In genomic region chr3:123313920-123314614, GRCm38 (mm10) we compare ENCODE assay signal across 18 mouse cellular contexts. TPM values are rescaled to one million over a fixed set of nuclear protein-coding genes. Genes with fewer than 3 reads are reported as not detected.
DNase-seq lines count a peak whose midpoint lies in the region; ATAC-seq and TF ChIP-seq lines count a peak whose summit lies in the region.
"Had no signal": no experiment of that assay in that cellular context is flagged by ENCODE, and none has a peak within 500 bp of the region (broad histone marks: within the 10 kb centered on the region; RNA-seq: fewer than 3 reads in every experiment).

No protein-coding gene starts in this region.

- no peak for TF ChIP-seq POLR2A in ES-Bruce4 (IDR thresholded peaks at IDR 0.05; ENCODE audit: insufficient read depth, low read length)

- no peak overlapping the region for H3K9ac ChIP-seq in limb, embryonic 13.5 days
- H3K9ac ChIP-seq in ES-Bruce4 (ENCODE audit: low read depth, poor library complexity, severe bottlenecking), result no peak overlapping the region
- H3K9ac ChIP-seq in limb, embryonic 15.5 days, result no peak overlapping the region
- H3K9ac ChIP-seq: forebrain, embryonic 15.5 days; heart, embryonic 15.5 days; hindbrain, embryonic 13.5 days had no signal

- H3K4me1 ChIP-seq in limb, embryonic 13.5 days, result no peaks in the 10 kb centered on the region
- no peaks in the 10 kb centered on the region for H3K4me1 ChIP-seq in limb, embryonic 10.5 days
- no peaks in the 10 kb centered on the region for H3K4me1 ChIP-seq in ES-Bruce4 (ENCODE audit: control insufficient read depth, insufficient read depth, low read length)
- no peaks in the 10 kb centered on the region for H3K4me1 ChIP-seq in limb, embryonic 15.5 days
- H3K4me1 ChIP-seq: forebrain, embryonic 15.5 days; hindbrain, embryonic 13.5 days had no signal

- H3K27ac ChIP-seq in limb, embryonic 13.5 days, result no peak overlapping the region
- no peak overlapping the region for H3K27ac ChIP-seq in limb, embryonic 10.5 days
- no peak overlapping the region for H3K27ac ChIP-seq in ES-Bruce4 (ENCODE audit: insufficient read depth, low read length)
- H3K27ac ChIP-seq in limb, embryonic 15.5 days, result no peak overlapping the region
- H3K27ac ChIP-seq: forebrain, embryonic 15.5 days; heart, embryonic 15.5 days; hindbrain, embryonic 13.5 days had no signal

- no peak overlapping the region for H3K4me2 ChIP-seq in limb, embryonic 13.5 days (replicated peaks)
- no peak overlapping the region for H3K4me2 ChIP-seq in limb, embryonic 15.5 days
- H3K4me2 ChIP-seq: forebrain, embryonic 15.5 days; heart, embryonic 15.5 days; hindbrain, embryonic 13.5 days had no signal

- H3K4me3 ChIP-seq in limb, embryonic 13.5 days, result no peak overlapping the region
- H3K4me3 ChIP-seq in limb, embryonic 10.5 days, result no peak overlapping the region
- H3K4me3 ChIP-seq in ES-Bruce4 (ENCODE audit: low read depth, low read length), result no peak overlapping the region
- no peak overlapping the region for H3K4me3 ChIP-seq in limb, embryonic 15.5 days
- H3K4me3 ChIP-seq: forebrain, embryonic 15.5 days; heart, embryonic 15.5 days; hindbrain, embryonic 13.5 days had no signal

- no peaks in the 10 kb centered on the region for H3K27me3 ChIP-seq in limb, embryonic 13.5 days
- no peaks in the 10 kb centered on the region for H3K27me3 ChIP-seq in limb, embryonic 10.5 days (ENCODE audit: low read depth, poor library complexity, severe bottlenecking)
- H3K27me3 ChIP-seq in ES-Bruce4 (ENCODE audit: control insufficient read depth, insufficient read depth, low read length, poor library complexity, severe bottlenecking), result no peaks in the 10 kb centered on the region
- no peaks in the 10 kb centered on the region for H3K27me3 ChIP-seq in limb, embryonic 15.5 days
- H3K27me3 ChIP-seq: forebrain, embryonic 15.5 days; heart, embryonic 15.5 days; hindbrain, embryonic 13.5 days had no signal

- H3K9me3 ChIP-seq in limb, embryonic 13.5 days, result no peaks in the 10 kb centered on the region
- no peaks in the 10 kb centered on the region for H3K9me3 ChIP-seq in limb, embryonic 10.5 days (replicated peaks)
- peaks cover 4% of the 10 kb centered on the region; the same call in 1 of the 2 replicates for H3K9me3 ChIP-seq in ES-Bruce4 (replicated peaks; ENCODE audit: control insufficient read depth, insufficient read depth, low read length, poor library complexity, severe bottlenecking)
- no peaks in the 10 kb centered on the region for H3K9me3 ChIP-seq in limb, embryonic 15.5 days
- H3K9me3 ChIP-seq: forebrain, embryonic 15.5 days; heart, embryonic 15.5 days; hindbrain, embryonic 13.5 days had no signal

- ATAC-seq in limb, embryonic 13.5 days (ENCODE audit: low FRiP score, low read depth), result peak; percentile 82
- peak; percentile 59 for ATAC-seq in common myeloid progenitor, adult 5-6 weeks (replicated peaks; ENCODE audit: low read depth, poor library complexity, severe bottlenecking)
- ATAC-seq in limb, embryonic 15.5 days (ENCODE audit: insufficient number of reproducible peaks, low FRiP score, low TSS enrichment, low read depth), result peak; percentile 24; the same call in 1 of the 2 replicates
- ATAC-seq in cerebellum, adult (ENCODE audit: insufficient number of reproducible peaks, low FRiP score, low TSS enrichment), result no peak
- ATAC-seq: forebrain, embryonic 15.5 days had no signal

- TF ChIP-seq CTCF in ES-Bruce4 (IDR thresholded peaks at IDR 0.05; ENCODE audit: low read depth, low read length), result peak; percentile 48

- H3K36me3 ChIP-seq in limb, embryonic 13.5 days, result peaks cover 32% of the 10 kb centered on the region
- no peaks in the 10 kb centered on the region for H3K36me3 ChIP-seq in limb, embryonic 10.5 days
- no peaks in the 10 kb centered on the region for H3K36me3 ChIP-seq in ES-Bruce4 (ENCODE audit: control insufficient read depth, insufficient read depth, low read length, poor library complexity, severe bottlenecking)
- H3K36me3 ChIP-seq in limb, embryonic 15.5 days, result peaks cover 16% of the 10 kb centered on the region; the same call in 1 of the 2 replicates
- H3K36me3 ChIP-seq: forebrain, embryonic 15.5 days; hindbrain, embryonic 13.5 days had no signal

- no peak for TF ChIP-seq EP300 in ES-Bruce4 (IDR thresholded peaks at IDR 0.05; ENCODE audit: insufficient read depth, low read depth, low read length)

- 37% methylated on average over 12 of the region's 12 CpGs for WGBS in limb, embryonic 13.5 days
- 40% methylated on average over 12 of the region's 12 CpGs for WGBS in limb, embryonic 10.5 days
- 35% methylated on average over 12 of the region's 12 CpGs for WGBS in limb, embryonic 15.5 days

- no peak for DNase-seq in limb, embryonic 10.5 days (ENCODE audit: low spot score)
- no peak for DNase-seq in left cerebral cortex, adult 8-10 months (ENCODE audit: low spot score in 2 of 2)
- no peak for DNase-seq in frontal cortex, postnatal 25 days (ENCODE audit: low spot score in 2 of 2)
- DNase-seq: adrenal gland, postnatal 36 days; cerebellum, adult 11 months; gastrocnemius, postnatal 25 days; kidney, postnatal 14 days; layer of hippocampus, postnatal 36 days; liver; lung, postnatal 4 days had no signal

RNA-seq across cellular contexts. Expression of gene Sec24d, which starts 46.8 kb away (rescaled TPM):
- polyA plus RNA-seq in limb, embryonic 13.5 days (2015; fragmentation: Nextera tagmentation; extraction: Ambion mirVana), result 88.6 and 92.9 TPM in 2 replicates
- 12.5 and 19.4 TPM in 2 replicates for polyA plus RNA-seq in limb, embryonic 10.5 days (2016; fragmentation: Nextera tagmentation; extraction: Ambion mirVana)
- 26.6 and 31.4 TPM in 2 replicates for polyA plus RNA-seq in ES-Bruce4 (2011; ENCODE audit: insufficient read depth, insufficient read length, low read depth, missing spikeins)
- 19.4 and 19.9 TPM in 2 replicates for total RNA-seq in common myeloid progenitor, adult 5-6 weeks (2017)
- polyA plus RNA-seq in limb, embryonic 15.5 days (2015; fragmentation: Nextera tagmentation; extraction: Ambion mirVana), result 117 and 120 TPM in 2 replicates
- 10 to 100 TPM; 10.6 to 17.7 (median 13.4) TPM for total RNA-seq in left cerebral cortex, adult 8-10 months (2022)
